ENCODE assay signal across 29 mouse cellular contexts in genomic region chr3:118491101-118491500, GRCm38 (mm10).
"Had no signal": no experiment of that assay in that cellular context is flagged by ENCODE, and none has a peak within 500 bp of the region (broad histone marks: within the 10 kb centered on the region; RNA-seq: fewer than 3 reads in every experiment).

No protein-coding gene starts in this region.

- H3K9me3 ChIP-seq: embryonic facial prominence, embryonic 10.5 days; embryonic facial prominence, embryonic 12.5 days; embryonic facial prominence, embryonic 13.5 days; embryonic facial prominence, embryonic 15.5 days; forebrain, embryonic 10.5 days; forebrain, embryonic 12.5 days; forebrain, embryonic 13.5 days; forebrain, embryonic 15.5 days had no signal

- H3K36me3 ChIP-seq: embryonic facial prominence, embryonic 10.5 days; embryonic facial prominence, embryonic 12.5 days; embryonic facial prominence, embryonic 13.5 days; embryonic facial prominence, embryonic 15.5 days; forebrain, embryonic 10.5 days; forebrain, embryonic 12.5 days; forebrain, embryonic 15.5 days had no signal

- H3K27ac ChIP-seq: embryonic facial prominence, embryonic 10.5 days; embryonic facial prominence, embryonic 12.5 days; embryonic facial prominence, embryonic 13.5 days; embryonic facial prominence, embryonic 15.5 days; forebrain, embryonic 10.5 days; forebrain, embryonic 12.5 days; forebrain, embryonic 13.5 days; forebrain, embryonic 15.5 days; gastrocnemius, adult 2 months; heart, adult 2 months had no signal

- H3K4me2 ChIP-seq: embryonic facial prominence, embryonic 12.5 days; embryonic facial prominence, embryonic 13.5 days; embryonic facial prominence, embryonic 15.5 days; forebrain, embryonic 12.5 days; forebrain, embryonic 13.5 days; forebrain, embryonic 15.5 days had no signal

- H3K27me3 ChIP-seq: embryonic facial prominence, embryonic 12.5 days; embryonic facial prominence, embryonic 13.5 days; embryonic facial prominence, embryonic 15.5 days; forebrain, embryonic 12.5 days; forebrain, embryonic 13.5 days; forebrain, embryonic 15.5 days had no signal

- ATAC-seq: forebrain, embryonic 13.5 days; forebrain, embryonic 14.5 days; forebrain, embryonic 15.5 days; forebrain, embryonic 16.5 days; forebrain, postnatal 0 days had no signal

- H3K4me1 ChIP-seq: embryonic facial prominence, embryonic 12.5 days; embryonic facial prominence, embryonic 13.5 days; embryonic facial prominence, embryonic 15.5 days; forebrain, embryonic 12.5 days; forebrain, embryonic 13.5 days; forebrain, embryonic 15.5 days had no signal

- H3K9ac ChIP-seq: embryonic facial prominence, embryonic 12.5 days; embryonic facial prominence, embryonic 13.5 days; embryonic facial prominence, embryonic 15.5 days; forebrain, embryonic 12.5 days; forebrain, embryonic 13.5 days; forebrain, embryonic 15.5 days; forebrain, postnatal 0 days had no signal

- H3K4me3 ChIP-seq: embryonic facial prominence, embryonic 10.5 days; embryonic facial prominence, embryonic 12.5 days; embryonic facial prominence, embryonic 13.5 days; embryonic facial prominence, embryonic 15.5 days; erythroblast, embryonic 14.5 days; forebrain, embryonic 10.5 days; forebrain, embryonic 12.5 days; forebrain, embryonic 13.5 days; forebrain, embryonic 15.5 days; gastrocnemius, adult 2 months; heart, adult 2 months had no signal

- DNase-seq: cerebellum, adult 2 months; cerebellum, adult 8-10 months; cerebellum, adult 9-10 months; cerebellum, adult 9-11 months; cerebellum, postnatal 10 days; cerebellum, postnatal 14 days; cerebellum, postnatal 25 days; cerebellum, postnatal 36 days; embryo, embryonic 11 days; forebrain, postnatal 0 days; gastrocnemius, adult 2 months; gastrocnemius, postnatal 10 days; gastrocnemius, postnatal 14 days; gastrocnemius, postnatal 25 days; gastrocnemius, postnatal 36 days; heart, adult 11 months; heart, adult 18-20 months; heart, adult 2 months had no signal
